Mouse (Mus musculus): ENCODE measurements around the gene Vamp3. TPM values are rescaled to one million over a fixed set of nuclear protein-coding genes. Genes with fewer than 3 reads are reported as not detected.

The Vamp3 gene
- polyA plus RNA-seq, 2 experiments = 50.7 to 94.8 TPM

DNA sequence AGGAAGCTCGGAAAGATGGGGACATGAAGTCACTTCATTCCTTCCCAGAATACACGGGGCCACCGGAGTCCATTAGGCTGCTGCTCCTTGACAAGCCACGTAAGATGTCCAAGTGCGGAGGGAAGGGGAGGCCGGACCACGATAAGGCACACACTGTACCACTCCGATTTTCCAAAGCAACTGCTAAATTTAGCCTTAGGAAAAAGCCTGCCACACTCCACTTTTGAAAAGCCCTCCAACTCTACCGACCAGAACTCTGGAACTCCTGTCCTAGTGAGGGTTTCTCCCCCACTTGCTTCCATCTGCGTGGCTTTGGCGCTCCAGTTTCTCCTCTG is 39.3 kb upstream of the Vamp3 start:
- H3K9ac ChIP-seq (ENCODE audit: low read depth, low read length, severe bottlenecking) = no peak overlapping the region
- no peak overlapping the region for H3K4me3 ChIP-seq (replicated peaks; ENCODE audit: low read length)
- H3K4me2 ChIP-seq (replicated peaks; ENCODE audit: low read depth, low read length, severe bottlenecking) = no peak overlapping the region
- no peaks in the 10 kb centered on the region for H3K27me3 ChIP-seq (ENCODE audit: control insufficient read depth, insufficient read depth, low read length)
- TF ChIP-seq POLR2A (IDR thresholded peaks at IDR 0.05; ENCODE audit: borderline replicate concordance, extremely low read depth, insufficient read depth, insufficient read length) = no peak
- ATAC-seq (ENCODE audit: low FRiP score, low read depth) (no peak), DNase-seq (ENCODE audit: low spot score) (no peak)
- peaks cover 6% of the 10 kb centered on the region; the same call in 1 of the 2 replicates for H3K4me1 ChIP-seq (ENCODE audit: control insufficient read depth, insufficient read depth, low read length)
- no peak overlapping the region for H3K27ac ChIP-seq (replicated peaks; ENCODE audit: low read depth, low read length)
- H3K9me3 ChIP-seq (ENCODE audit: control insufficient read depth, low read length) = no peaks in the 10 kb centered on the region
- H3K36me3 ChIP-seq (ENCODE audit: control insufficient read depth, insufficient read depth, low read length) = no peaks in the 10 kb centered on the region
- WGBS = 87% methylated on average over 11 of the region's 11 CpGs

DNA sequence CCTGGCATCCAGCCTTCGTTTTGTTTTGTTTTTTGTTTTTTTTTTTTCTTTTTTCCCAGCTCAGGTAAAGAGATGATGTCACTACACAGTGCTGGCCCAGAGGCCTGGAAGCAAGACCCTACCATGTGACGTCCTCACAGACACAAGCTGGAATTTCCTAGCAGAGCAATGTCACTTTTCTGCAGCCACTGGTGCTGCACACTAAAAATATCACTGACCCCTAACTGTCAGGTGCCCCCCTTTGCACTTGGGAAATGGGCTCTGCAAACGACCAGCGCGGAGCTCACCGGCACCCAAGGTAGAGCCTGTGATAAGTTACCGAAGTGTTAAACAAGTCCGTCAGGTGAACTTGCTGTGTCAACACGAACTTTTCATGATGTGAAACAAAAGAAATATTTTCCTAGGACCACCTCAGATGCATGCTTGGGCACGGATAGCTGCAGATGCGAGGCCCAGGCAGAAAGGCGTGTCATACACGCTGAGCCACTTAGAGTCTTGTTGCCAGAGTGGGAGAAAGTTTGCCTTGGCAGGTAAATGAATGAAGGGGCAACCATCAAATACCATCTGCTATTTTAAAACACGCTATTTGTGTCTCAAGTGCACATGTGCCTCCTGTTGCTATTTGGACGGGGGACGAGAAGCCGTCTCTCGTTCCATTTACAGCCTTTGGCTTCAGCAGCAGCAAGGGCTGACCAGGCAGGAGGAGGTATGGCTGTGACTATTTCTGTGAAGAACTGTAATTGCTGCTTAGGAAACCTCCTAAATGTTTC is 38.8 kb upstream of the Vamp3 start:
- Histone ChIP-seq H3K4me1 (ENCODE audit: control insufficient read depth, insufficient read depth, low read length) (peaks cover 6% of the 10 kb centered on the region; the same call in 1 of the 2 replicates), H3K9me3 (ENCODE audit: control insufficient read depth, low read length) (no peaks in the 10 kb centered on the region), H3K36me3 (ENCODE audit: control insufficient read depth, insufficient read depth, low read length) (no peaks in the 10 kb centered on the region), H3K4me2 (replicated peaks; ENCODE audit: low read depth, low read length, severe bottlenecking) (no peak overlapping the region), H3K27me3 (ENCODE audit: control insufficient read depth, insufficient read depth, low read length) (no peaks in the 10 kb centered on the region), H3K4me3 (replicated peaks; ENCODE audit: low read length) (no peak overlapping the region), H3K9ac (ENCODE audit: low read depth, low read length, severe bottlenecking) (no peak overlapping the region), H3K27ac (replicated peaks; ENCODE audit: low read depth, low read length) (no peak overlapping the region)
- no peak for ATAC-seq (ENCODE audit: low FRiP score, low read depth)
- no peak for DNase-seq (ENCODE audit: low spot score)
- WGBS = 67% methylated on average over 18 of the region's 18 CpGs
- no peak for TF ChIP-seq POLR2A (IDR thresholded peaks at IDR 0.05; ENCODE audit: borderline replicate concordance, extremely low read depth, insufficient read depth, insufficient read length)

DNA sequence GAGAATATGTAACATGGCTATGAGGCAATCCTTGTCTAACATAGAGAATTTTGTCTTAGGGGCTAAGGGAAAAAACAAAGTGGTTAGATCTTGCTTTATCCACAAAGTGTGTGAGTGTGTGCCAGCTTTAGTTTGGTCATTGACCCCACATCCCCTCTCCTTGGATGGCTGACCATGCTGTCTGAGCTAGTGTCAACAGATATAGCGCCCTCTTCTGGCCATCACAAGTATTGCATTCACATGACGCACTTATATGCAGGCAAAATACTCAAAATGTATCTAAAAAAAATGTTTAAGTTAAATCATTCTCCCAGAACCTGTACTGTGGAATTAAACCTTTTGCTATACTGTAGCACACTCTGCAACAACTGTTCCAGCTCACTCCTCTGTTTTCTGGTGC is 37.4 kb upstream of the Vamp3 start:
- H3K4me1 ChIP-seq (ENCODE audit: control insufficient read depth, insufficient read depth, low read length) = peaks cover 6% of the 10 kb centered on the region; the same call in 1 of the 2 replicates
- no peak overlapping the region for H3K4me2 ChIP-seq (replicated peaks; ENCODE audit: low read depth, low read length, severe bottlenecking)
- no peak overlapping the region for H3K4me3 ChIP-seq (replicated peaks; ENCODE audit: low read length)
- no peak overlapping the region for H3K9ac ChIP-seq (ENCODE audit: low read depth, low read length, severe bottlenecking)
- no peak for ATAC-seq (ENCODE audit: low FRiP score, low read depth)
- H3K9me3 ChIP-seq (ENCODE audit: control insufficient read depth, low read length) = no peaks in the 10 kb centered on the region
- TF ChIP-seq POLR2A (IDR thresholded peaks at IDR 0.05; ENCODE audit: borderline replicate concordance, extremely low read depth, insufficient read depth, insufficient read length) = no peak
- no peak for DNase-seq (ENCODE audit: low spot score)
- no peak overlapping the region for H3K27ac ChIP-seq (replicated peaks; ENCODE audit: low read depth, low read length)
- no peaks in the 10 kb centered on the region for H3K36me3 ChIP-seq (ENCODE audit: control insufficient read depth, insufficient read depth, low read length)
- WGBS = 35% methylated on average over 2 of the region's 2 CpGs
- no peaks in the 10 kb centered on the region for H3K27me3 ChIP-seq (ENCODE audit: control insufficient read depth, insufficient read depth, low read length)

DNA sequence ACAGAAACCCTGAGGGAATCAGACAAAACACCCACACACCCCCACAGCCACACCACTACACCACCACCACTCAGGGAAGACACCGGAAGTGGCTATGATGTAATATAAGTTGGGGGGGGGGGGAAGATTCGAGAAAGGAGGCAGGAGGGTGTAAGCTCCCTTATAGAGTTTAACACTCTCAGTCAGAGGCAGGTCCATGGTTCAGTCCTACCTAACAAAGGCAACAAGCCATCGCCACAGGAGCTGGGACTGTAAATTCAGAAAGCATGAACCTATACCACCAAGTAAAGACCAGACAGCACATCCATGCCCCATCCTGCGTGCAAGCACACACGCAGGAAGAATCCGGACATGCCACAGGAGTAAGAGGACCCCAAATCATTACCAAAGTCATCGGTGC is 31.5 kb upstream of the Vamp3 start, which contains the start of gene Gm13090:
TSS of gene Gm13090 (plus strand) at position 301 of the 400 bp plus-strand sequence.
- Histone ChIP-seq H3K9me3 (ENCODE audit: control insufficient read depth, low read length) (no peaks in the 10 kb centered on the region), H3K4me2 (replicated peaks; ENCODE audit: low read depth, low read length, severe bottlenecking) (no peak within 1 kb of the TSS), H3K27me3 (ENCODE audit: control insufficient read depth, insufficient read depth, low read length) (no peaks in the 10 kb centered on the region), H3K27ac (replicated peaks; ENCODE audit: low read depth, low read length) (no peak within 1 kb of the TSS), H3K36me3 (ENCODE audit: control insufficient read depth, insufficient read depth, low read length) (peaks cover 7% of the 10 kb centered on the region; the same call in 1 of the 2 replicates), H3K9ac (ENCODE audit: low read depth, low read length, severe bottlenecking) (no peak within 1 kb of the TSS), H3K4me1 (ENCODE audit: control insufficient read depth, insufficient read depth, low read length) (no peaks in the 10 kb centered on the region), H3K4me3 (replicated peaks; ENCODE audit: low read length) (no peak within 1 kb of the TSS)
- TF ChIP-seq POLR2A (IDR thresholded peaks at IDR 0.05; ENCODE audit: borderline replicate concordance, extremely low read depth, insufficient read depth, insufficient read length) = no peak
- ATAC-seq (ENCODE audit: low FRiP score, low read depth) (no peak), DNase-seq (ENCODE audit: low spot score) (no peak)
- WGBS = 84% methylated on average over 7 of the region's 7 CpGs

DNA sequence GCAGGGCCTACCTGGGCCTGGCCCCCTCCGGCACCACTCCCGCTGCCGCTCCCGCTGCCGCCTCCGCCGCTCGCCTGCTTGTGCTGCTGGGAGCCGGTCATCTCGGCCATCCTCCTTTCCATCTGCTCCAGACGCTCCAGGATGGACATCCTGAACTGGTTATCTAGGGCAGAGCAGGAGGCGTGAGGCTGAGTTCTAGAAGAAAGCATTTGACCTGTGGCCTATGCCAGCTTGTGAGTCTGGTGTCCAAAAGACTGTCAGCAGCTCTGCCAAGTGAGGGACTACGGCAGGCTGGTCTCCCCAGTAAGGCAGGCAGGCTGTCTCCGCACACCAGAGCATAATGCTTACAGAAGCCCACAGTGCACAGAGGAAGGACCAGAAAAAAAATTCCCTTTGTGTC is 31.1 kb upstream of the Vamp3 start:
- no peak overlapping the region for H3K4me3 ChIP-seq (replicated peaks; ENCODE audit: low read length)
- 96% methylated on average over 14 of the region's 14 CpGs for WGBS
- H3K27me3 ChIP-seq (ENCODE audit: control insufficient read depth, insufficient read depth, low read length) = no peaks in the 10 kb centered on the region
- no peak overlapping the region for H3K9ac ChIP-seq (ENCODE audit: low read depth, low read length, severe bottlenecking)
- no peak overlapping the region for H3K4me2 ChIP-seq (replicated peaks; ENCODE audit: low read depth, low read length, severe bottlenecking)
- peaks cover 7% of the 10 kb centered on the region; the same call in 1 of the 2 replicates for H3K36me3 ChIP-seq (ENCODE audit: control insufficient read depth, insufficient read depth, low read length)
- ATAC-seq (ENCODE audit: low FRiP score, low read depth) (no peak), DNase-seq (ENCODE audit: low spot score) (no peak)
- no peaks in the 10 kb centered on the region for H3K9me3 ChIP-seq (ENCODE audit: control insufficient read depth, low read length)
- H3K4me1 ChIP-seq (ENCODE audit: control insufficient read depth, insufficient read depth, low read length) = no peaks in the 10 kb centered on the region
- no peak for TF ChIP-seq POLR2A (IDR thresholded peaks at IDR 0.05; ENCODE audit: borderline replicate concordance, extremely low read depth, insufficient read depth, insufficient read length)
- H3K27ac ChIP-seq (replicated peaks; ENCODE audit: low read depth, low read length) = no peak overlapping the region

Measured in limb, embryonic 14.5 days (tissue).